Mouse (Mus musculus) ES-Bruce4 (cell line): ENCODE data around the gene Erich2. TPM values are rescaled to one million over a fixed set of nuclear protein-coding genes. Genes with fewer than 3 reads are reported as not detected.

Experiments used
- H3K27ac ChIP-seq: 2 replicates; pipeline ENCODE4 v1.5.1; 2012; ENCODE audit warnings: low read length, inconsistent platforms; ENCODE audit not compliant: insufficient read depth
- H3K27me3 ChIP-seq: 2 replicates; pipeline ENCODE4 v1.6.1; 2012; ENCODE audit warnings: mild to moderate bottlenecking, low read length, inconsistent platforms; ENCODE audit not compliant: control insufficient read depth, poor library complexity, insufficient read depth, severe bottlenecking
- H3K36me3 ChIP-seq: 2 replicates; pipeline ENCODE4 v1.6.1; 2012; ENCODE audit warnings: inconsistent platforms, mild to moderate bottlenecking, low read length, moderate library complexity; ENCODE audit not compliant: control insufficient read depth, poor library complexity, insufficient read depth, severe bottlenecking
- H3K4me1 ChIP-seq: one replicate; pipeline ENCODE4 v1.8.1; 2011; ENCODE audit warnings: low read length; ENCODE audit not compliant: control insufficient read depth, insufficient read depth
- H3K4me3 ChIP-seq: 2 replicates; pipeline ENCODE4 v1.5.1; 2011; ENCODE audit warnings: low read depth, mild to moderate bottlenecking, low read length
- H3K9ac ChIP-seq: 2 replicates; pipeline ENCODE4 v1.6.1; 2012; ENCODE audit warnings: low read depth, mild to moderate bottlenecking, inconsistent platforms; ENCODE audit not compliant: poor library complexity, severe bottlenecking
- H3K9me3 ChIP-seq: replicated peaks from 2 replicates; pipeline ENCODE4 v1.6.1; 2012; ENCODE audit warnings: mild to moderate bottlenecking, low read length, inconsistent platforms; ENCODE audit not compliant: control insufficient read depth, poor library complexity, insufficient read depth, severe bottlenecking
- CTCF ChIP-seq: IDR thresholded peaks from one replicate; pipeline ENCODE4 v1.8.1; 2011; ENCODE audit warnings: low read depth, low read length
- EP300 ChIP-seq: IDR thresholded peaks from 2 replicates; pipeline ENCODE4 v1.6.1; 2011; ENCODE audit warnings: low read depth, low read length; ENCODE audit not compliant: insufficient read depth
- POLR2A ChIP-seq: IDR thresholded peaks from one replicate; pipeline ENCODE4 v1.8.1; 2011; ENCODE audit warnings: low read length; ENCODE audit not compliant: insufficient read depth
- polyA plus RNA-seq: library from polyadenylated mRNA; stranded (reverse); fragments of >200 nt; gene quantifications from 2 replicates; pipeline ENCODE4 v1.2.4, GENCODE M21; 2011; ENCODE audit warnings: low read depth; ENCODE audit not compliant: missing spikeins, insufficient read depth, insufficient read length

Gene Erich2
- 0.79 and 2.6 TPM in 2 replicates for polyA plus RNA-seq

- H3K27ac ChIP-seq: no peak within 1 kb of the TSS
- 0 out of 2 replicates have a peak, but pooled peaks cover 2% of the 10 kb centered on the region for H3K9me3 ChIP-seq
- peaks cover 2% of the 10 kb centered on the region; the same call in 1 of the 2 replicates for H3K27me3 ChIP-seq
- no peaks in the 10 kb centered on the region for H3K4me1 ChIP-seq
- H3K9ac ChIP-seq: peak within 1 kb of the TSS; percentile 37
- no peak for TF ChIP-seq EP300
- H3K4me3 ChIP-seq: peak within 1 kb of the TSS; percentile 65
- no peaks in the 10 kb centered on the region for H3K36me3 ChIP-seq
These were observed at the start of gene Erich2 for GRCm38 (mm10) chr2:70508496-70508895. Gene Erich2, plus strand, starts transcription at chr2:70508819.

GRCm38 (mm10) chr2:70463606-70464005 lies 45.0 kb upstream of the Erich2 start:
- Histone ChIP-seq H3K27ac (no peak overlapping the region), H3K9ac (no peak overlapping the region), H3K4me1 (no peaks in the 10 kb centered on the region), H3K27me3 (no peaks in the 10 kb centered on the region; the same call in 1 of the 2 replicates), H3K4me3 (no peak overlapping the region), H3K36me3 (no peaks in the 10 kb centered on the region), H3K9me3 (no peaks in the 10 kb centered on the region; the same call in 1 of the 2 replicates)
- TF ChIP-seq CTCF (no peak), POLR2A (no peak), EP300 (no peak)

DNA sequence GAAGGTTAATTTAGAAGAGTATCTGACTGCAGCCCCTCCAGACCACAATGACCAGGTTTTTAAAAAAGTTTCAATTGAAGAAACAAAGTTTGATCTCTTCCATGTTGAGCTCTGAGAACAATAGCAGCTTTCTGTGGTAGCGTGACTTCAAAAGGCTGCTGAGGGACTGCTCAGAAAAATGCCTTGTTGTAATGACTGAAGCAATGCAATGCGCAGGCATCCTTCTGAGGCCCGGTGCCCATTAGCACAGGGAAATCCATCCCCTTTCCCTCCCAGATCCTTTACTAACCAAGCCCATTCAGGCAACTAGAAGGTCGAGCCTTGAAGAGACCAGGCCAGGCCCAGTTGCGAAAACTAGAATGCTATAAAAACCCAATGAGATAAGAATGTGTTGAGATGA lies 37.5 kb upstream of the Erich2 start:
- H3K9ac ChIP-seq: no peak overlapping the region
- H3K27ac ChIP-seq: no peak overlapping the region
- TF ChIP-seq EP300 (no peak), POLR2A (no peak), CTCF (no peak)
- no peaks in the 10 kb centered on the region for H3K36me3 ChIP-seq
- H3K9me3 ChIP-seq: no peaks in the 10 kb centered on the region
- peaks cover 40% of the 10 kb centered on the region for H3K27me3 ChIP-seq
- no peak overlapping the region for H3K4me3 ChIP-seq
- peaks cover 2% of the 10 kb centered on the region for H3K4me1 ChIP-seq

DNA sequence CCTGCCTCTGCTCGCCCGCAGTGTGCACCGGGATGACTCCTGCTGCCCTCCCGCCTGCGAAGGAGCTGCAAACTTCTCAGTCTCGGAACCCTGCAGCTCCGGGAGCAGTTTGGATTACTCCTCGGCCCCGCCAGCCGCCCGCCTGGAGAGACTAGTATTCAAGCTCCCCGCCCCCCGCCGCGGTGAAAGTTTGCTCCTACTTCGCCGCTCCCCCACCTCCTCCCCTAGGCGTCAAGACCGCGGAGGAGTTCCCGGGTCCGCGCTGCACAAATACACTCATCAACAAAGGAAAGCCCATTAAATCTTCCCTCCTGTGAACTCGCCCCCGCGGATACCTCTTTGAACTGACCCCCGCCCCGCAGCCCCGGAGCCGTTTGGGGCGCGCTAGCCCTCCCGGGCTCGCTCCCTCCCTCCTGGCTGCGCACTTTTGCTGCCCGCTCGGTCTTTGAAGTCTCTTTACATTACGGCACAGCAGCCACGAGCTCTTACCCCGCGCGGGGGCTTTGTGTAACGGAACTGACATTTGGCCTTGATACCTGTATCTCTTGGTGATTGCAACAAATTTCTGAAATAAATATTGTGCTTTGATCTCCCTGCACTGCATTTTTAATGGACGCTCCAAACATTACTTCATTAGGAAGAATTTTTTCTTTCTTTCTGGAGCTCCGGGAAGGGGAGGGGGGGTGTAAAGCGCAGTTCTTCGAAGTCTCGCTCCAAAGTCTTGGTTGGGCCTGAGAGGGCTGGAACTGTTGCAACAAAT lies 36.6 kb upstream of the Erich2 start:
- TF ChIP-seq EP300: no peak
- no peak for TF ChIP-seq CTCF
- no peak for TF ChIP-seq POLR2A
- Histone ChIP-seq H3K9ac (no peak overlapping the region), H3K9me3 (no peaks in the 10 kb centered on the region), H3K27ac (no peak overlapping the region), H3K27me3 (peaks cover 47% of the 10 kb centered on the region), H3K36me3 (no peaks in the 10 kb centered on the region), H3K4me3 (peak overlapping the region; percentile 52), H3K4me1 (peaks cover 2% of the 10 kb centered on the region)

- Histone ChIP-seq H3K27me3 (peaks cover 2% of the 10 kb centered on the region; the same call in 1 of the 2 replicates), H3K27ac (no peak overlapping the region), H3K36me3 (no peaks in the 10 kb centered on the region), H3K9ac (no peak overlapping the region), H3K9me3 (no peaks in the 10 kb centered on the region; the same call in 1 of the 2 replicates), H3K4me3 (no peak overlapping the region), H3K4me1 (no peaks in the 10 kb centered on the region)
- TF ChIP-seq POLR2A (no peak), CTCF (no peak), EP300 (no peak)
These were observed 10.8 kb upstream of the Erich2 start for GRCm38 (mm10) chr2:70497715-70498318.

DNA sequence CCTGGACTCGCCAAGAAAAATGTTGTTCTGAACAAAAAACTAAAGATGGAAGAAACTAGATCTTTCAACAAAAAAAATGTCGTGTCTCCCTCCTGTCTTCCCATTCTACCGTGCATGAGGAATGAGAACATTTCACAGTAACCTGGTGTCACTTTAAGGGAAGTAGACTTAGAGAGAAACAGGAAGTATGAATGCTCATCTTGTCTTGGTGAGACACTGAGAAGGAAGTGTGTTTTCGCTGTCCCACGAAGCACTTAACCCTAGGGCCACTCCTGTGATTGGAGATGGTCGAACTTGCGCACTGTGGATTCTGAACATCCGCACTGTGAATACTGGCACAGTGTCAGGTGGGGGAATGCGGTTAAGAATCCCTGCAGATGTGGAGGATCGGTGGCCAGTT lies 5.2 kb upstream of the Erich2 start:
- Histone ChIP-seq H3K27ac (no peak overlapping the region), H3K27me3 (peaks cover 2% of the 10 kb centered on the region; the same call in 1 of the 2 replicates), H3K4me3 (no peak overlapping the region), H3K36me3 (no peaks in the 10 kb centered on the region), H3K4me1 (no peaks in the 10 kb centered on the region), H3K9me3 (no peaks in the 10 kb centered on the region), H3K9ac (no peak overlapping the region)
- no peak for TF ChIP-seq EP300
- no peak for TF ChIP-seq CTCF
- TF ChIP-seq POLR2A: no peak
